In genomic region chr7:28565407-28565806, GRCm38 (mm10) we compare ENCODE assay signal across 34 mouse cellular contexts. TPM values are rescaled to one million over a fixed set of nuclear protein-coding genes. Genes with fewer than 3 reads are reported as not detected.
A peak's percentile ranks its signal among the peaks of the same experiment; 100 is the strongest.
DNase-seq lines count a peak whose midpoint lies in the region; ATAC-seq and TF ChIP-seq lines count a peak whose summit lies in the region.
"Had no signal": no experiment of that assay in that cellular context is flagged by ENCODE, and none has a peak within 500 bp of the region (broad histone marks: within the 10 kb centered on the region; RNA-seq: fewer than 3 reads in every experiment).

No protein-coding gene starts in this region.

- no peak overlapping the region for H3K4me2 ChIP-seq in heart, embryonic 12.5 days

- H3K4me1 ChIP-seq in heart, embryonic 12.5 days (replicated peaks), result peaks cover 17% of the 10 kb centered on the region
- H3K4me1 ChIP-seq in thymus, adult 2 months (replicated peaks; ENCODE audit: control insufficient read depth, insufficient read depth, low read length), result peaks cover 30% of the 10 kb centered on the region

- TF ChIP-seq POLR2A in thymus, adult 2 months (IDR thresholded peaks at IDR 0.05; ENCODE audit: control insufficient read depth, extremely low read depth, insufficient read depth, low read length, poor library complexity), result no peak

- intact Hi-C loops in heart, postnatal 36 days (cut with DNase I), result loop anchor here (5.0 kb wide), 1 partner anchor 162 kb away; no protein-coding TSS in a partner anchor

- no peaks in the 10 kb centered on the region for H3K27me3 ChIP-seq in heart, embryonic 12.5 days (replicated peaks)
- H3K27me3 ChIP-seq in thymus, adult 2 months (ENCODE audit: control insufficient read depth, insufficient read depth, low read length), result no peaks in the 10 kb centered on the region

- H3K9me3 ChIP-seq in heart, embryonic 12.5 days (replicated peaks), result no peaks in the 10 kb centered on the region

- H3K9ac ChIP-seq in heart, embryonic 12.5 days, result 0 out of 2 replicates have a peak overlapping the region, but pooled peaks have one; percentile 22

- H3K4me3 ChIP-seq in heart, embryonic 12.5 days, result no peak overlapping the region
- no peak overlapping the region for H3K4me3 ChIP-seq in thymus, adult 2 months (ENCODE audit: control insufficient read depth, insufficient read depth, low read length)
- H3K4me3 ChIP-seq: erythroblast, embryonic 14.5 days; heart, adult 2 months; myocyte had no signal

- TF ChIP-seq CTCF in thymus, adult 2 months (IDR thresholded peaks at IDR 0.05; ENCODE audit: borderline replicate concordance, control insufficient read depth, extremely low read depth, insufficient read depth, low read length, poor library complexity), result no peak

- no peak for ATAC-seq in heart, embryonic 12.5 days (ENCODE audit: insufficient number of reproducible peaks, low FRiP score)
- no peak for ATAC-seq in activated CD4-positive, CD25-positive, alpha-beta regulatory T cell, adult 4 months
- ATAC-seq: forebrain, embryonic 14.5 days; midbrain, embryonic 16.5 days had no signal

- no peak for DNase-seq in heart, postnatal 36 days
- DNase-seq in 416B (ENCODE audit: low read depth), result peak; percentile 39
- peak; percentile 56 for DNase-seq in T-cell, adult 2 months (ENCODE audit: low spot score)
- DNase-seq in thymus, adult 2 months, result peak; percentile 49
- DNase-seq in spleen, postnatal 14 days (ENCODE audit: low spot score in 2 of 2), result no peak
- no peak for DNase-seq in lung, postnatal 4 days
- DNase-seq: adrenal gland, postnatal 14 days; B cell, adult 2 months; cerebellum, adult 8-10 months; gastrocnemius, postnatal 14 days; heart, adult 2 months; kidney, adult 18-20 months; left cerebral cortex, postnatal 4 days; right cerebral cortex, postnatal 14 days had no signal

- peaks cover 80% of the 10 kb centered on the region for H3K36me3 ChIP-seq in heart, embryonic 12.5 days
- no peaks in the 10 kb centered on the region; the same call in 1 of the 2 replicates for H3K36me3 ChIP-seq in thymus, adult 2 months (ENCODE audit: control insufficient read depth, insufficient read depth, low read length)

- WGBS in heart, embryonic 12.5 days, result 83% methylated on average over 5 of the region's 5 CpGs
- 16% methylated on average over 5 of the region's 5 CpGs for WGBS in thymus, adult 2 months

- H3K27ac ChIP-seq in heart, embryonic 12.5 days (ENCODE audit: poor library complexity, severe bottlenecking), result no peak overlapping the region
- peak overlapping the region; percentile 42; the same call in 1 of the 2 replicates for H3K27ac ChIP-seq in thymus, adult 2 months (ENCODE audit: control insufficient read depth, insufficient read depth, low read length)
- H3K27ac ChIP-seq: heart, adult 2 months; macrophage had no signal

RNA-seq across cellular contexts. Expression of gene Nccrp1, which starts 18.4 kb away (rescaled TPM):
- polyA plus RNA-seq in heart, embryonic 12.5 days (2016; fragmentation: Nextera tagmentation; extraction: Ambion mirVana), result not detected in 2 replicates
- not detected for total RNA-seq in heart, postnatal 36 days (2021)
- polyA plus RNA-seq in thymus, adult 2 months (2012; rRNA removed), result 1.4 TPM in 2 replicates
- polyA plus RNA-seq in activated CD4-positive, CD25-positive, alpha-beta regulatory T cell, adult 4 months (2017; shearing (Covaris generic)), result not detected
- total RNA-seq: adrenal gland, postnatal 14 days; gastrocnemius, postnatal 14 days; heart, adult 2 months; hematopoietic stem cell, adult 5-6 weeks; left cerebral cortex, postnatal 4 days; liver, adult 2 months had no signal
- polyA plus RNA-seq: embryonic facial prominence, embryonic 11.5 days; forebrain, embryonic 14.5 days; heart, adult 2 months; heart, embryonic 14.5 days; kidney, embryonic 16.5 days; liver, embryonic 16.5 days; lung, embryonic 16.5 days; macrophage had no signal

RNA-seq across cellular contexts. Expression of gene Sycn, which starts 24.7 kb away (rescaled TPM):
- polyA plus RNA-seq in heart, embryonic 12.5 days (2016; fragmentation: Nextera tagmentation; extraction: Ambion mirVana), result not detected in 2 replicates
- not detected for total RNA-seq in heart, postnatal 36 days (2021)
- 2.1 and 2.4 TPM in 2 replicates for polyA plus RNA-seq in thymus, adult 2 months (2012; rRNA removed)
- polyA plus RNA-seq in activated CD4-positive, CD25-positive, alpha-beta regulatory T cell, adult 4 months (2017; shearing (Covaris generic)), result not detected
- total RNA-seq: adrenal gland, postnatal 14 days; gastrocnemius, postnatal 14 days; heart, adult 2 months; hematopoietic stem cell, adult 5-6 weeks; layer of hippocampus, postnatal 14 days; left cerebral cortex, adult 8-10 months; left cerebral cortex, postnatal 4 days had no signal
- polyA plus RNA-seq: brain, embryonic 14.5 days; cortical plate, adult 2 months; embryonic facial prominence, embryonic 11.5 days; erythroblast, embryonic 14.5 days; forebrain, embryonic 14.5 days; heart, adult 2 months; heart, embryonic 14.5 days; kidney, embryonic 16.5 days; lung, embryonic 16.5 days; macrophage; midbrain, embryonic 16.5 days; myocyte; neural tube, embryonic 14.5 days had no signal

RNA-seq across cellular contexts. Expression of gene Samd4b, which starts 32.5 kb away (rescaled TPM):
- 29.0 and 29.5 TPM in 2 replicates for polyA plus RNA-seq in heart, embryonic 12.5 days (2016; fragmentation: Nextera tagmentation; extraction: Ambion mirVana)
- total RNA-seq in heart, postnatal 36 days (2021), result 10 to 100 TPM; 20.5 to 24.5 TPM
- polyA plus RNA-seq in thymus, adult 2 months (2012; rRNA removed), result 118 and 139 TPM in 2 replicates
- 1 to 10 TPM; 6.2 to 7.4 TPM for polyA plus RNA-seq in activated CD4-positive, CD25-positive, alpha-beta regulatory T cell, adult 4 months (2017; shearing (Covaris generic))

RNA-seq across cellular contexts. Expression of gene Pak4, which starts 32.6 kb away (rescaled TPM):
- 32.7 TPM in 2 replicates for polyA plus RNA-seq in heart, embryonic 12.5 days (2016; fragmentation: Nextera tagmentation; extraction: Ambion mirVana)
- 1 to 10 TPM; 7.3 to 7.4 TPM for total RNA-seq in heart, postnatal 36 days (2021)
- 32.8 and 37.7 TPM in 2 replicates for polyA plus RNA-seq in thymus, adult 2 months (2012; rRNA removed)
- 1 to 10 TPM; 2.3 to 2.8 TPM for polyA plus RNA-seq in activated CD4-positive, CD25-positive, alpha-beta regulatory T cell, adult 4 months (2017; shearing (Covaris generic))

RNA-seq across cellular contexts. Expression of gene Ifnl3, which starts 42.8 kb away (rescaled TPM):
- not detected in 2 replicates for polyA plus RNA-seq in heart, embryonic 12.5 days (2016; fragmentation: Nextera tagmentation; extraction: Ambion mirVana)
- not detected for total RNA-seq in heart, postnatal 36 days (2021)
- 0.37 and 0.78 TPM in 2 replicates for polyA plus RNA-seq in thymus, adult 2 months (2012; rRNA removed)
- polyA plus RNA-seq in activated CD4-positive, CD25-positive, alpha-beta regulatory T cell, adult 4 months (2017; shearing (Covaris generic)), result not detected
- total RNA-seq: adrenal gland, postnatal 14 days; gastrocnemius, postnatal 14 days; heart, adult 2 months; hematopoietic stem cell, adult 5-6 weeks; layer of hippocampus, postnatal 14 days; left cerebral cortex, adult 8-10 months; left cerebral cortex, postnatal 4 days; liver, adult 2 months had no signal
- polyA plus RNA-seq: brain, embryonic 14.5 days; cortical plate, adult 2 months; embryonic facial prominence, embryonic 11.5 days; erythroblast, embryonic 14.5 days; forebrain, embryonic 14.5 days; heart, adult 2 months; heart, embryonic 14.5 days; kidney, embryonic 16.5 days; large intestine, adult 2 months; liver, adult 2 months; liver, embryonic 16.5 days; lung, embryonic 16.5 days; macrophage; midbrain, embryonic 16.5 days; myocyte; neural tube, embryonic 14.5 days had no signal

Comparison
In these comparisons a context has a peak if more than half of its experiments do, and no peak if none do; other contexts are left out.
1. DNase-seq: peak in 416B (single experiment), T-cell, adult 2 months (single experiment) and thymus, adult 2 months (single experiment); none in heart, postnatal 36 days (0 of 2), spleen, postnatal 14 days (0 of 2) and lung, postnatal 4 days (0 of 2).